Mouse (Mus musculus): Measurements from ENCODE around the gene Gm9922. TPM values are rescaled to one million over a fixed set of nuclear protein-coding genes. Genes with fewer than 3 reads are reported as not detected.

The Gm9922 gene
- 1 to 10 TPM in 1 of 2 experiments, under 1 TPM in 1; 0.53 to 4.0 TPM for polyA plus RNA-seq (2012; fragmentation: generic; extraction: Trizol)

DNA sequence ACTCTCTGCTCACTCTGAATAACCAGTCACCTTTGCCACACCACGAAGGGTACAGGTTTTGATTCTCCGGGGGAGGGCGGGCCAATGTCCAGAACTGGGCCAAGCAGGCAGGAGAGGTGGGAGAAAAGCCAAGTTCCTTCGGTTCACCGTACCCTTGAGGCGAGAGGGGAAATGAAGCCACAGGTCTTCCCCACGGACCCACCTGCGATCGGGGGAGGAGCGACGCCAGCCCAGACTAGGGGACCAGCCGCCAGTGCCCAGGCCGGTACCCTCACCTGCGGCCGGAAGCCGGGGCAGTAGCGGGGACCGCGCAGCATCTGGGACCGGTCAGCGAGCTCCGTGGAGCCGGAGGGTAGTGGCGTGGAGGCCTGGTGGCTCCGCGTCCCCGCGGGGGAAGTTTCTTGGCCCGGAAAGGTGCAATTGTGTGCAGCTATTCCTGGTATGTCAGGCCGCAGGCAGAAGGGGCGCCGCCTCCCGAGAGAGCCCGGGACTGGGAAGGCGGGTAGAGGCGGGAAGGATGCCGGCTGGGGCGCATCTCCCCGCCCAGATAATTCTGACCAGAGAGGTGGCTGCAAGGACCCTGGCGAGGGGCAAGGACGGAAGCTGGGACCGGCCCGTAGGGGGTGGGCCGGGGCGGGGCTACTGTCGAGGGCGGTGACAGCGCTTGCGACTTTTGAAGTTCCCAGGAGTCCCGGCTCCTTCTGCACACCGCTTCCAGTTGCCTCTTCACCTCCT is at the start of gene Gm9922, which contains the start of gene Lmo7:
Gene Gm9922 (minus strand): TSS at position 578 of the 735 bp plus-strand sequence.
Gene Lmo7 (plus strand): TSS at position 721 of the 735 bp plus-strand sequence.

Other genes with a start within 250 kb of the Gm9922 start
- gene Tbc1d4, start 120.6 kb downstream of the Gm9922 start, polyA plus RNA-seq (2012; fragmentation: generic; extraction: Trizol), result 1 to 10 TPM in 1 of 2 experiments, under 1 TPM in 1; 0.69 to 6.2 TPM
- 10 to 100 TPM; 12.6 to 37.5 TPM for gene Commd6, start 89.1 kb downstream of the Gm9922 start, polyA plus RNA-seq (2012; fragmentation: generic; extraction: Trizol)
- gene Uchl3, start 75.8 kb downstream of the Gm9922 start, polyA plus RNA-seq (2012; fragmentation: generic; extraction: Trizol), result 10 to 100 TPM in 1 of 2 experiments, 1 to 10 TPM in 1; 5.4 to 15.3 TPM
- 10 to 100 TPM in 1 of 2 experiments, under 1 TPM in 1; 0.37 to 18.7 TPM for gene Lmo7, start 143 bp upstream of the Gm9922 start, polyA plus RNA-seq (2012; fragmentation: generic; extraction: Trizol)

Measured in C3H10T1/2 (cell line).